Mouse (Mus musculus) heart, postnatal 0 days (tissue): ENCODE data around the gene Runx3.

ENCODE experiments used
- CTCF ChIP-seq: IDR thresholded peaks from 2 replicates; pipeline ENCODE4 v1.5.1; 2016; ENCODE audit warnings: antibody characterized with exemption, control low read depth, low read depth
- EP300 ChIP-seq: IDR thresholded peaks from 2 replicates; pipeline ENCODE4 v1.6.1; 2016; ENCODE audit warnings: antibody characterized with exemption, low read depth

- peak; percentile 30; the same call in 1 of the 2 replicates for TF ChIP-seq CTCF
- no peak for TF ChIP-seq EP300
Measured at GRCm38 (mm10) chr4:135179077-135179481, 58.6 kb downstream of the Runx3 start.
